Mouse (Mus musculus) megakaryocyte-erythroid progenitor cell, adult 5-6 weeks (primary cell): ENCODE measurements around the gene Yars2. TPM values are rescaled to one million over a fixed set of nuclear protein-coding genes. Genes with fewer than 3 reads are reported as not detected.

Experiments used
- total RNA-seq, 2 experiments: library from RNA; stranded (forward) in 1 of 2; stranded (reverse) in 1 of 2; fragments of 200-1000, 215-1000 nt in 1 of 2; fragments of >200 nt in 1 of 2; fragmentation: Nextera tagmentation in 1 of 2; gene quantifications; 2 replicates each; pipeline ENCODE4 v1.2.3; 2014 to 2017

Yars2 gene
- total RNA-seq, 2 experiments from 2014 or later = 56.5 to 65.1 TPM

Other genes starting within 250 kb of the Yars2 start
- gene Pkp2, start 89.6 kb upstream of the Yars2 start, total RNA-seq (2014; fragmentation: Nextera tagmentation) = 1.2 TPM in 1 of 2 replicates, not detected in the other
- gene Pkp2, start 89.6 kb upstream of the Yars2 start, total RNA-seq (2017) = 1.1 TPM in 1 of 2 replicates, not detected in the other
- gene Dnm1l, start 56.0 kb downstream of the Yars2 start, total RNA-seq (2014; fragmentation: Nextera tagmentation) = 66.3 and 69.9 TPM in 2 replicates
- 78.2 and 90.5 TPM in 2 replicates for gene Dnm1l, start 56.0 kb downstream of the Yars2 start, total RNA-seq (2017)